Mouse (Mus musculus): ENCODE measurements around the gene Rnf128. TPM values are rescaled to one million over a fixed set of nuclear protein-coding genes. Genes with fewer than 3 reads are reported as not detected.

The Rnf128 gene
- total RNA-seq, 2 experiments from 2014 or later: 21.7 to 25.3 TPM

DNA sequence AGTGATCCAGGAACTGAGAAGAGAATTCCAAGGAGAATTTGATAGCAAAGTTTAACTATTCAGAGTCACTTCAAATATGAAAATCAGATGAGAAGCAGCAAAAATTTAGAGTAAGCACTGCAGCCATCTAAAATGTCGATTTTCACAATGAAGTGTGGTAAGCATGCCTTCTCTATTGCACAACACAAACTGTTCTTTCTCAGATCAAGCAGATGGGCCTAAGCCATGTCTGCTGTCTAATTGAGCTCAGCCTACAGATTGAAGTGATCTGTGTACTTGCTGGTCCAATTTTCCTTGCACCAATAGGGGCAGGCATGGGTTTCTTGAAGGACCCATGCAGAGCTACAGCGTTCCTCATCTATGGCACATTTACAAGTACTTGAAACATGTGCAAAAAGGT is 51.6 kb downstream of the Rnf128 start:
- peak in 1 of 2 experiments; percentile 2 for DNase-seq (ENCODE audit: low spot score in 2 of 2)

- DNase-seq (ENCODE audit: low spot score in 2 of 2): no peak
Observed at GRCm38 (mm10) chrX:139622071-139622470, 59.0 kb downstream of the Rnf128 start.

DNA sequence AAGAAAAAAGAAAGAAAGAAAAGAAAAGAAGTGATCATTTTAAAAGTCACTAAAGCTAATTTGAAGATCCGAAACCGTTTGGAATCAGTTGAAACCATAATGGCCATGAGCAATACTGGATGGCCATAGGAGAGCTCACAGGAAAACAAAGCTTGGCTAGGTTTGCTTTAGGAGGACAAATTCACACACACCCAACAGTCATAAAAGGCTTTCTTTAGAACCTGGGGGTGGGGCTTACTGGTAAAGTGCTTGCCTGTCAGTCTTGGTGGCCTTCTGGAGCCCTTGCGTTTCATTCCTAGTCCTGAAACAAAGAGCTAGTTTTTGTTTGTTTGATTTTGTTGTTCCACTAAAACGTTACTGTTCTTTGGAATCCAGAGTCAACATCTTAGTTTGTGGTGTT is 71.6 kb downstream of the Rnf128 start:
- DNase-seq (ENCODE audit: low spot score in 2 of 2): no peak

DNA sequence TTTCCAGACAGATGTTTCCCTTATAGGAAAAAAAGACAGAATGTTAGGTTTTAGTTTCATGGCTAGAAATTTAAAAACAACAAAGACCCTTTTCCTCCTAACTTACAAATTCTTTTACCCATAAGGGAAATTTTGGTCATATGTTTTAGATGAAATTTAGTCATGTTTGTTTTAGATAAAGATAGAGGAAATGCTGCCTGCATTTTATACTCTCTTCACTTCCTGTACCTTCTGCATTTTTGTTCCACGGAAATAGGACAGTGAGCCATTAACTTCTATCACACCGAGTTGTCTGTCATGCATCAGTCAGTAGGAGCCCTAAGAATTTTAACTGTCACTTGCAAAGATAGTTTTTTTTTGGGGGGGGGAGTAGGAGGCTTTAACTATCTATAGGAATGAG is 76.6 kb downstream of the Rnf128 start:
- DNase-seq (ENCODE audit: low spot score in 2 of 2): no peak

DNA sequence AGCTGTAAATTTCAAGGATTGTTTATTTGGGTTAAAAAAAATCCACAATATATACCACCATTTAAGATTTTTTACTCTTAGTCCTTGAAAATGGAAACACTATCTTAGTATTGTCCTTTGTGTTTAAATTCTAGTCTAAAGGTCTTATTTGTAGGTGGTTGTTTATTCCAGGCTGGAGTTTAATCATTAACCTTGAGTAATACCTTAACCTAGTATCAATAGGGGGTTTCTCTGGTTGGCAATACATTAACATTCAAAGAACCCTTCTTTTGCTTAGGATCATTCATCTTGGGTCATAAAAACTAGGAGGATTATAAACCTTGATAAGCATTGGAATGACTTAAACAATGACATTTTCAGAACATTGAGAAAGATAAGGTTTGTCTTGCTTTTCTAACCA is 77.3 kb downstream of the Rnf128 start:
- DNase-seq (ENCODE audit: low spot score in 2 of 2): no peak

GRCm38 (mm10) chrX:139652226-139652625 is 89.1 kb downstream of the Rnf128 start:
- no peak for DNase-seq (ENCODE audit: low spot score in 2 of 2)

DNA sequence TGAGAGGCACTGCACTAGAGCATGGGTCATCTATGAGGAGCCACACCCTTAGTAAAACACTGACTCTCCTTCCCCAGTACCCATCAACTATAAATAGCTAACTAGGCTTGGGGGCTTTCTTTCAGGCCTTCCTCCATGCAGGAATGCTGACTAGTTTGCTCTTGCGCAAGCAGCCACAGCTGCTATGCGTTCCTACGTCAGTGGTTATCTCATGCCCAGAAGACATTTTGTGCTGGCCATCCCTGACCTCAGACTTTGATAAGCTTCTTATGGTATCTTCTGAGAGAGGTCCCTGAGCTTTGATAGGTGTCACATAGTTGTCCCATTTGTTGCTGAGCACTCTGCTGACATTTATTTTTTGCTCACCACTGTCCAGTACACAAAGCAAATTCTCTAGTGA is 90.2 kb downstream of the Rnf128 start:
- no peak for DNase-seq (ENCODE audit: low spot score in 2 of 2)

GRCm38 (mm10) chrX:139654350-139655063 is 91.4 kb downstream of the Rnf128 start:
- DNase-seq (ENCODE audit: low spot score in 2 of 2): no peak

DNA sequence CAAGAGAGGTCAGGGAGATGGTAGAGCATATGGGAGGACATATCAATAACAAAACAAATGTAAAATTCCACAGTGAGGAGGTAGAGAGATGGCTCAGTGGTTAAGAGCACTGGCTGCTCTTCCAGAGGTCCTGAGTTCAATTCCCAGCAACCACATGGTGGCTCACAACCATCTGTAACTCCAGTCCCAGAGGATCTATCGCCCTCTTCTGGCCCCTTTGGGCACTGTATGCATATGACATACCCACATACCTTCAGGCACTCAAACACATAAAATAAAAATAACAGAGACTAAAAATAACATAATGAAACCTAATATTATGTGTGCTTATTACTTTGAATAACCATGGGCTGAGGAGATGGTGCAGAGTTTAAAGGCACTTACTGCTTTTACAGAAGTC is 99.0 kb downstream of the Rnf128 start:
- DNase-seq (ENCODE audit: low spot score in 2 of 2): no peak

- DNase-seq (ENCODE audit: low spot score in 2 of 2): no peak
Observed at GRCm38 (mm10) chrX:139665829-139666228, 102.7 kb downstream of the Rnf128 start.

- DNase-seq (ENCODE audit: low spot score in 2 of 2): no peak
Observed at GRCm38 (mm10) chrX:139684410-139684774, 121.3 kb downstream of the Rnf128 start.

DNA sequence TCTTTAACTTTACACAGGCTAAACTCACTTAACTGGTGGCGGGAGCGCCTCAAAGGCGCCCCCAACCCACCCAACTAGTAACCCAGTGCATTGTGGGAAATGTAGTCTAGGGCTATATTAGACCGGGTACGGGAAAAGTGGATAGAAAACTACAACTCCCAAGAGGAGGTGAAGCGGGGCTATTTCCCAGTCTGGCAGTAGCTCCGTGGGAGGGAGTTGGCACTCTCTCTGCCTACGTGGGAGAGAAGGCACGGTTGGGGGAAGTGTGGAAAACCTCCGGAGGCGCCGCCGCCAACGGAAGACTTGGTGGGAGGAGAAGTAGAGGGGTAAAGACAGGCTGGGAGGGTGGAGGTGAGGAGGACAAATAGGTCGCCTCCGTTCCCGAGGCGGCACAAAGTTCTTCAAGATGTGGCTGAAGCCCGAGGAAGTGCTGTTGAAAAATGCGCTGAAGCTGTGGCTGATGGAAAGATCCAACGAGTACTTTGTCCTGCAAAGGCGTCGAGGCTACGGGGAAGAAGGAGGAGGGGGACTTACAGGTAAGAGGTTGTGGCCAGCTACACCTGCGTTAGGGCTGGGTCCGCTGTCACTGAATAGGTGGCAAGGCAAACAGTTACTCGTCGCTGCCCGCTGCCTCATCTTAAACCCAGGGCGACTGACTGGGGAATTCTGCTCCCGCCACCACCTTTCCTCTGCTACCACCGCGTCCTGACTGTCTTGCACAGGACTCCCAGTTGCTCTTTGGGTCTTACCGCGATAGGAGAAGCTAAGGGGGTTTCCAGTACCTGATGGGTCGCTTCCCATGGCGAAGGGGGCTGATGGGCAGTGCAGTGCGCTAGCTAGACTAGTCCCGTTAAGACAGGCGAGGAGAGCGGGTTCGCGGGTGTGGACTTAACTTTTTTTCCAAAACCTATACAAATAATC is 121.9 kb downstream of the Rnf128 start, which contains the start of gene Tbc1d8b:
Gene Tbc1d8b (plus strand): TSS at position 222 of the 921 bp plus-strand sequence.
- DNase-seq (ENCODE audit: low spot score in 2 of 2): peak; percentile 53 to 85

GRCm38 (mm10) chrX:139714381-139714780 is 151.3 kb downstream of the Rnf128 start, which contains the start of gene Gm15013:
Gene Gm15013 (minus strand): TSS chrX:139714481.
- DNase-seq (ENCODE audit: low spot score in 2 of 2): no peak

DNA sequence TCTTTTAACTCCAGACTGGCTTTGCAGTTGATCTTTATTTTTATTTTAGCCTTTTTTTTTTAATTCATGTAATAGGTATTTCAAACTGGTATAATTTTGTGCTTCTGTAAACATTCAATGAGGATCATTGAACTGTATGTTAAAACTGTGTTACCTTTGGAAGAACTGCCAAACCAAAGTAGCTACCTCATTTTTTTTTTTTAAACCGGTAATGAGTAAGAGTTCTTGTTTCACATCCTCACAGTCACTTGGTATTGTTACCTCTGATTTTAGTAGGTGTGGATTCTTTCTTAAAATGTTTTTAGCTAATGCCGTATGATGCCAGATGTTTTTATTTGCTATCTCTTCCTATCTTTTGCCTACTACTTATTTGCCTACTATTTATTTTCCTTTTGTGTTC is 159.2 kb downstream of the Rnf128 start:
- DNase-seq (ENCODE audit: low spot score in 2 of 2): no peak

Other genes with a start within 250 kb of the Rnf128 start
- not detected for gene Trap1a, start 229.6 kb upstream of the Rnf128 start, total RNA-seq (2021)
- gene D330045A20Rik, start 82.9 kb upstream of the Rnf128 start, total RNA-seq (2021): under 1 TPM; 0.30 to 0.36 TPM
- 1 to 10 TPM; 6.0 to 7.2 TPM for gene Tbc1d8b, start 121.7 kb downstream of the Rnf128 start, total RNA-seq (2021)
- gene Gm15013, start 151.2 kb downstream of the Rnf128 start, total RNA-seq (2021): not detected
- gene Ripply1, start 219.0 kb downstream of the Rnf128 start, total RNA-seq (2021): not detected
- 10 to 100 TPM in 1 of 2 experiments, 1 to 10 TPM in 1; 1.3 to 12.2 TPM for gene Cldn2, start 237.5 kb downstream of the Rnf128 start, total RNA-seq (2021)